Mouse (Mus musculus) NIH3T3 (cell line): Measurements from ENCODE around the gene Ddx3x.
"Not testable (repeated sequence)": the region's sequence is repeated elsewhere in the genome, so short reads cannot be mapped to it uniquely, and the experiment has no call there.

Experiments used
- DNase-seq: peaks from one replicate; pipeline ENCODE4 v3.0.0-alpha.2; 2012; ENCODE audit warnings: low read depth

Gene Ddx3x

GRCm38 (mm10) chrX:13281329-13282088 is 739 bp downstream of the Ddx3x start:
- peak; percentile 78 for DNase-seq

DNA sequence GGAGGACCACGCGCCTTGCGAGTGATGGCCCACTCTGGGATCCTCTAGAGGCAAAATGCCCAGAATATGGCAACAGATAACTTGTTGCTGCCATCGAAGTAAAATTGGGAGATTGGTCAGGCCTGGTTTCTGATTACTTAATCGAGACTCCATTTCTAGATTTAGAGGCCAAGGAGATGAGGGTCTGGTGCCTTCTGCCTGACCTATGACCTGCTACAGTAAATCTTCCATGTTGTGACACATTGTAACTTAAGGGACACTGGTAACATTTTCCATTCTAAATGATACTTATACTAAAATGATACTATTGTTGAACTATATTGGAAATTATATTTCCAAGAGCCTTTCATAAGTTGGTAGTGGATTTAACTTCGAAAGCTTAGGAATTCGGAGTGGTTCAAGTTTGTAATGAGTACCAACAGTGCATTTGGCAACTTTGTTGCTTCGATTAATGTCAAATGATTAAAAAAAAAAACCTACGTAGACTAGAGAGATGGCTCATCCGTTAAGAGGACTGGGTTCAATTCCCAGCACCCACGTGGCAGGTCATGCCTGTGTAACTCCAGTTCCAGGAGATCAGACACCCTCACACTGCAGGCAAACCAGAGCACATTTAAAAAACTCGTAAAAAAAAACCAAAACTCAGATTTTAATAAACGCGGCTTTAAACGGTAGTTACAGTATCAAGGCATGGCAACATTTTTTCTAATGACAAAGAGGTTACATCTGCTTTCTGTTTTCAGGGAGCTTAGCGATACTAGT is 1.5 kb downstream of the Ddx3x start:
- DNase-seq = peak; percentile 9

- no peak for DNase-seq
Measured at GRCm38 (mm10) chrX:13285772-13286171, 5.0 kb downstream of the Ddx3x start.

DNA sequence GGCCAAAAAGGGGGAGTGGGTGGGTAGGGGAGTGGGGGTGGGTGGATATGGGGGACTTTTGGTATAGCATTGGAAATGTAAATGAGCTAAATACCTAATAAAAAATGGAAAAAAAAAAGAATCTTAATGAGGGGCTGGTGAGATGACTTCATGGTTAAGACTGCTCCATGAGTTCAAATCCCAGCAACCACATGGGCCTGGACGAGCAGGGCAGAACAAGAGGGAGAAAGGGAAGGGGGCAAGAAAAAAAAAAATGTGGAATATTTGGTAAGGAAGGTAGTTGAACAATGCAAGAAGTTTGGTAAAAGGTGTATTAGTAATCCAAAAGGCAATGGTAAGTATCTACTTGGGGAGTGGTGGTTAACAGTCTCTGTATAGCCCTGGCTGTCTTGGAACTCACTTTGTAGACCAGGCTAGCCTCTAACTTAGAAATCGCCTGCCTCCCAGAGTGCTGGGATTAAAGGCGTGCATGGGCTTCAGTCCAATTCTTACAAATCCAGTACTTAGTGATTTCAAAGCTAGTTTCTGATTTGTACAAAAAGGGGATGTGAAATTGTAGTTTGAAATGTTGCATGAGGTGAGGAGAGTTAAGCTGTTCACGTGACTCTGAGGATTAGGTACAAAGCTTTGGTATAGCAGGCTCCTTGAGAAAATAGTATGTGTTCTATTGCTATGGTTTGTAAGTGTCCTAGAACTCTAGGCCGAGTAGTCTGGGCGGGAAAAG is 13.9 kb downstream of the Ddx3x start:
- DNase-seq = peak; percentile 6

DNA sequence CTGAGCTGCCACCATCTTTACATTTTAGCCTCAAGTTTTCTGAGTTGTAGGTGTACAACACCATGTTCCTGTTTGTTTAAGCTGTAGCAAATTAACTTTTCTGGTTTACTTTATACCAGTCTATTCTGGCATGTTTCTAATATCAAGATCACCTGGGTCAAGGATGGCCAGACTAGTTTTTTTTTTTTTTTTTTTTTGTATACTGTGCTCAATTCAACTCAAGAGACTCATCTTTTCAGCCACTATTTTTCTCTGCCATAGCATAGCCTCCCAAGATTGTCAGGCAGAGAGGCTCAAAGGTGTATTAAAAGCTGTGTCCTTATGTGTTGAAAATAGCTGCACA is 14.4 kb downstream of the Ddx3x start:
- DNase-seq = no peak

DNA sequence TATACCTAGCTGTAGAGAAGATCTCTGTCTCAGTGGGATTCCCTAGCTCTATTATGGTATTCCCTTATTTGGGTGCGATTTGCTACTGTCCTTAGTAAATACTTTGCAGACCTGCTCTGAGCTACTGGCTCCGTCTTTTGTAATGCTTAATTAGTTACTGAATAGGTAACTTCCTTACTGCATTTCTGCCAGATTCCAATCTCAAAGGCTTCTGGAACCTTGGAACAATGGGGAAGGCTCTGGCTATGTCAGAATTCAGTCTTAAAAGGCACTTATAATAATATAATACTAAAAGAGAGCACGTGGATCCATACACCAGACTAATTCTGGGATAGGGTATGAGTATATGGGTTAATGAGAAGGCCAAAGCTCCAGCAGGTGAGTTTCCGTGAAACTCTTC is 15.5 kb downstream of the Ddx3x start:
- not testable (repeated sequence) for DNase-seq

DNA sequence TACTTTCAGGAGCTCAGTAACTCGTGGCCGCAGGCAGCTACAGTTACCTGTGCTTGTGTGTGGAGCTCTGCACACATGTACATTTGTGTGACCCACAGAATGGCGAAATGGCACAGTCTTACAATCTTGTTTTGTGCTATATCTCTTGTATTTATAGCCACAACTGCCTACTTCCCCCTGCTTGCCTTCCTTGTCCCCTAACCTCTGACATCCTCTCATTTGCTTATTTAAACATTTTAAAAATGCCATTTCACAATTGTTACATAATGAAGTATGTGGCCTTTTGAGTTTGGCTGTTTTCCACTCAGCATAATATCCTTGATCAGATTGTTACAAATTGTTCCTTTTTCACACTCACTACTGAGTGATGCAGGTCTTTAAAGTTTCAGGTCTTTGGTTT is 25.4 kb downstream of the Ddx3x start:
- no peak for DNase-seq

GRCm38 (mm10) chrX:13311396-13311795 is 30.6 kb downstream of the Ddx3x start:
- no peak for DNase-seq

DNA sequence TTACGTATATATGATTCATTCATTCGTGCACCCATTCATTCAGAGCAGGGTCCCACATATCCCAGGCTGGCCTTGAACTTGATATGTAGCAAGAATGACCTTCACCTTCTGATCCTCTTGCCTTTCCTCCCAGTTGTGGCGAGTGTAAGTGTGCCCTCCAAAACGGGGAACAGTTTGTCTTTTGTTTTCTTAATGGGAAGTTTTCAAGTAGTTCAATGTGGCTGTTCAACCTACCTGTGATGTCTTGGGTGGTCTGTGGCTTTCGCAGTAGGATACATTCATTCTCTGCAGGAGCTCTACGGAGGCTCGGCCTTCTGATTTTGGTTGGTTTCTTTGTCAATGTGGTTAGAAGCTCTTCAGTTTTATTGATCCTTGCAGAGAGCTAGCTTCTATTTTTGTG is 48.8 kb downstream of the Ddx3x start:
- DNase-seq = no peak
